Mouse (Mus musculus): ENCODE measurements around the gene Melk. TPM values are rescaled to one million over a fixed set of nuclear protein-coding genes. Genes with fewer than 3 reads are reported as not detected.

Melk gene
- polyA plus RNA-seq, 1 experiment from 2014 or later, result 3.3 TPM

GRCm38 (mm10) chr4:44267437-44267836, 33.2 kb upstream of the Melk start:
- 82% methylated on average over 6 of the region's 6 CpGs for whole genome bisulfite sequencing
- H3K4me3 ChIP-seq (ENCODE audit: low read depth, low read length), result no peak overlapping the region
- no peak overlapping the region for H3K27ac ChIP-seq (ENCODE audit: low read depth, low read length)
- no peaks in the 10 kb centered on the region for H3K4me1 ChIP-seq (ENCODE audit: control insufficient read depth, insufficient read depth, low read length)
- H3K27me3 ChIP-seq (ENCODE audit: control insufficient read depth, insufficient read depth, low read length), result no peaks in the 10 kb centered on the region
- no peak for ATAC-seq (ENCODE audit: low read depth)
- no peaks in the 10 kb centered on the region for H3K36me3 ChIP-seq (ENCODE audit: control insufficient read depth, insufficient read depth, low read length)
- H3K4me2 ChIP-seq (ENCODE audit: low read depth, low read length), result no peak overlapping the region
- H3K9me3 ChIP-seq (ENCODE audit: control insufficient read depth, low read length), result no peaks in the 10 kb centered on the region
- H3K9ac ChIP-seq (replicated peaks; ENCODE audit: low read depth, low read length), result no peak overlapping the region

DNA sequence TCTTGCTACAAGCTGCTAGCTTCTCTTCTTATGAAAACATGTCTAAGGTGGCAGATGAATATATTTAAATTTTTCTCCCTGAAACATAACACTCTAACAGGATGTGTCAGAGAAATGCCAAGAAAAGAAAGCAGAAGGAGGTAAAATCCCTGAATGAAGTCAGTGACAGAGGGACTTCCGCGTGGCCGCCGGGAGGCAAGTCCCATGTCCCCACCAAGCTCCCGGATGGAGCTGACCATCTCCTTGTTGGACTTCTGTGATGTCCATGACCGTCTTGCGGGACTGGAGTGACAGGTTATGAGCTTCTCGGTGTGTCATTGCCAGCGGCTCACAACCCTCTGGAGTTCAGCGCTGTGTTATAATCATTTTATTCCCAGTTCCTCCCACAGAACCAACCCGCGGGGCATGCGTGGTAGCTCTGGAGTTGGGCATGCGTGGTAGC, 31.3 kb upstream of the Melk start:
- ATAC-seq (ENCODE audit: low read depth), result no peak
- Histone ChIP-seq H3K36me3 (ENCODE audit: control insufficient read depth, insufficient read depth, low read length) (no peaks in the 10 kb centered on the region), H3K4me1 (ENCODE audit: control insufficient read depth, insufficient read depth, low read length) (no peaks in the 10 kb centered on the region), H3K4me2 (ENCODE audit: low read depth, low read length) (no peak overlapping the region), H3K9ac (replicated peaks; ENCODE audit: low read depth, low read length) (no peak overlapping the region), H3K27me3 (ENCODE audit: control insufficient read depth, insufficient read depth, low read length) (no peaks in the 10 kb centered on the region), H3K27ac (ENCODE audit: low read depth, low read length) (no peak overlapping the region), H3K9me3 (ENCODE audit: control insufficient read depth, low read length) (no peaks in the 10 kb centered on the region), H3K4me3 (ENCODE audit: low read depth, low read length) (no peak overlapping the region)
- WGBS, result 96% methylated on average over 14 of the region's 14 CpGs

GRCm38 (mm10) chr4:44271134-44271533, 29.5 kb upstream of the Melk start:
- Histone ChIP-seq H3K4me2 (ENCODE audit: low read depth, low read length) (no peak overlapping the region), H3K4me3 (ENCODE audit: low read depth, low read length) (no peak overlapping the region), H3K27ac (ENCODE audit: low read depth, low read length) (no peak overlapping the region), H3K9ac (replicated peaks; ENCODE audit: low read depth, low read length) (no peak overlapping the region), H3K9me3 (ENCODE audit: control insufficient read depth, low read length) (no peaks in the 10 kb centered on the region), H3K27me3 (ENCODE audit: control insufficient read depth, insufficient read depth, low read length) (no peaks in the 10 kb centered on the region), H3K36me3 (ENCODE audit: control insufficient read depth, insufficient read depth, low read length) (no peaks in the 10 kb centered on the region), H3K4me1 (ENCODE audit: control insufficient read depth, insufficient read depth, low read length) (no peaks in the 10 kb centered on the region)
- WGBS, result 75% methylated on average over 5 of the region's 5 CpGs
- no peak for ATAC-seq (ENCODE audit: low read depth)

GRCm38 (mm10) chr4:44281597-44282265, 18.9 kb upstream of the Melk start:
- no peaks in the 10 kb centered on the region for H3K27me3 ChIP-seq (ENCODE audit: control insufficient read depth, insufficient read depth, low read length)
- WGBS, result 90% methylated on average over 7 of the region's 7 CpGs
- no peaks in the 10 kb centered on the region for H3K36me3 ChIP-seq (ENCODE audit: control insufficient read depth, insufficient read depth, low read length)
- H3K4me1 ChIP-seq (ENCODE audit: control insufficient read depth, insufficient read depth, low read length), result no peaks in the 10 kb centered on the region
- H3K4me3 ChIP-seq (ENCODE audit: low read depth, low read length), result no peak overlapping the region
- H3K4me2 ChIP-seq (ENCODE audit: low read depth, low read length), result no peak overlapping the region
- H3K9me3 ChIP-seq (ENCODE audit: control insufficient read depth, low read length), result no peaks in the 10 kb centered on the region
- no peak overlapping the region for H3K27ac ChIP-seq (ENCODE audit: low read depth, low read length)
- ATAC-seq (ENCODE audit: low read depth), result no peak
- no peak overlapping the region for H3K9ac ChIP-seq (replicated peaks; ENCODE audit: low read depth, low read length)

GRCm38 (mm10) chr4:44292534-44292933, 8.1 kb upstream of the Melk start:
- Histone ChIP-seq H3K9ac (replicated peaks; ENCODE audit: low read depth, low read length) (no peak overlapping the region), H3K27ac (ENCODE audit: low read depth, low read length) (no peak overlapping the region), H3K27me3 (ENCODE audit: control insufficient read depth, insufficient read depth, low read length) (no peaks in the 10 kb centered on the region), H3K36me3 (ENCODE audit: control insufficient read depth, insufficient read depth, low read length) (no peaks in the 10 kb centered on the region), H3K4me3 (ENCODE audit: low read depth, low read length) (no peak overlapping the region), H3K9me3 (ENCODE audit: control insufficient read depth, low read length) (no peaks in the 10 kb centered on the region), H3K4me2 (ENCODE audit: low read depth, low read length) (no peak overlapping the region), H3K4me1 (ENCODE audit: control insufficient read depth, insufficient read depth, low read length) (no peaks in the 10 kb centered on the region)
- peak; percentile 63 for ATAC-seq (ENCODE audit: low read depth)
- 13% methylated on average over 7 of the region's 7 CpGs for WGBS

DNA sequence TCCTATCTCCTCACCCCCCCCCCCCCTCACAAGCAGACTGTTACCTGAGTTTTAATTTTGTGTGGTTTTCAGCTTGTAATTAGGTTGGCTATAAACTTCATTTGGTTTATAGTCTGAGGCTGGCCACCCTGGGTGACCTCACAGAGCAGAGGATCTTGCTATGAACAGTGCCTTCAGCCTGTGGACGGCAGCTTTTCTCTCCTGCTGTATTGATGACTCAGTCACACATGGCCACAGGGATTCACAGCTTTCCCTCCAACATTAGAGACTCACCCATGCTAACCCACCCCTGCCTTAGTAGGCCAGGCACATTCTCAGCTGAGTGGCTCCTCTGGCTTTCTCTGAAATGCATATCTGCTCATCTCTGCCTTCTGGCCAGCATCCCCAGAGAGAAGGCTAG, 4.8 kb upstream of the Melk start:
- no peak overlapping the region for H3K9ac ChIP-seq (replicated peaks; ENCODE audit: low read depth, low read length)
- no peaks in the 10 kb centered on the region for H3K27me3 ChIP-seq (ENCODE audit: control insufficient read depth, insufficient read depth, low read length)
- H3K36me3 ChIP-seq (ENCODE audit: control insufficient read depth, insufficient read depth, low read length), result no peaks in the 10 kb centered on the region
- no peaks in the 10 kb centered on the region for H3K4me1 ChIP-seq (ENCODE audit: control insufficient read depth, insufficient read depth, low read length)
- H3K4me2 ChIP-seq (ENCODE audit: low read depth, low read length), result no peak overlapping the region
- no peak overlapping the region for H3K4me3 ChIP-seq (ENCODE audit: low read depth, low read length)
- no peaks in the 10 kb centered on the region for H3K9me3 ChIP-seq (ENCODE audit: control insufficient read depth, low read length)
- WGBS, result 29% methylated on average over 1 of the region's 1 CpGs
- no peak for ATAC-seq (ENCODE audit: low read depth)
- no peak overlapping the region for H3K27ac ChIP-seq (ENCODE audit: low read depth, low read length)

GRCm38 (mm10) chr4:44306585-44306984, 5.9 kb downstream of the Melk start:
- Histone ChIP-seq H3K27me3 (ENCODE audit: control insufficient read depth, insufficient read depth, low read length) (no peaks in the 10 kb centered on the region), H3K4me1 (ENCODE audit: control insufficient read depth, insufficient read depth, low read length) (no peaks in the 10 kb centered on the region), H3K4me2 (ENCODE audit: low read depth, low read length) (no peak overlapping the region), H3K27ac (ENCODE audit: low read depth, low read length) (no peak overlapping the region), H3K9ac (replicated peaks; ENCODE audit: low read depth, low read length) (no peak overlapping the region), H3K4me3 (ENCODE audit: low read depth, low read length) (no peak overlapping the region), H3K9me3 (ENCODE audit: control insufficient read depth, low read length) (no peaks in the 10 kb centered on the region), H3K36me3 (ENCODE audit: control insufficient read depth, insufficient read depth, low read length) (no peaks in the 10 kb centered on the region)
- WGBS, result 95% methylated on average over 7 of the region's 7 CpGs
- no peak for ATAC-seq (ENCODE audit: low read depth)

- H3K27me3 ChIP-seq (ENCODE audit: control insufficient read depth, insufficient read depth, low read length), result no peaks in the 10 kb centered on the region
- no peak for ATAC-seq (ENCODE audit: low read depth)
- no peak overlapping the region for H3K27ac ChIP-seq (ENCODE audit: low read depth, low read length)
- no peak overlapping the region for H3K4me3 ChIP-seq (ENCODE audit: low read depth, low read length)
- H3K36me3 ChIP-seq (ENCODE audit: control insufficient read depth, insufficient read depth, low read length), result no peaks in the 10 kb centered on the region
- WGBS, result 85% methylated on average over 4 of the region's 4 CpGs
- no peak overlapping the region for H3K4me2 ChIP-seq (ENCODE audit: low read depth, low read length)
- no peak overlapping the region for H3K9ac ChIP-seq (replicated peaks; ENCODE audit: low read depth, low read length)
- no peaks in the 10 kb centered on the region for H3K9me3 ChIP-seq (ENCODE audit: control insufficient read depth, low read length)
- no peaks in the 10 kb centered on the region for H3K4me1 ChIP-seq (ENCODE audit: control insufficient read depth, insufficient read depth, low read length)
These were observed 9.8 kb downstream of the Melk start for GRCm38 (mm10) chr4:44310429-44310828.

GRCm38 (mm10) chr4:44310911-44311310, 10.2 kb downstream of the Melk start:
- no peak overlapping the region for H3K27ac ChIP-seq (ENCODE audit: low read depth, low read length)
- no peak overlapping the region for H3K4me2 ChIP-seq (ENCODE audit: low read depth, low read length)
- H3K9ac ChIP-seq (replicated peaks; ENCODE audit: low read depth, low read length), result no peak overlapping the region
- no peaks in the 10 kb centered on the region for H3K27me3 ChIP-seq (ENCODE audit: control insufficient read depth, insufficient read depth, low read length)
- WGBS, result 91% methylated on average over 4 of the region's 4 CpGs
- H3K36me3 ChIP-seq (ENCODE audit: control insufficient read depth, insufficient read depth, low read length), result no peaks in the 10 kb centered on the region
- H3K4me1 ChIP-seq (ENCODE audit: control insufficient read depth, insufficient read depth, low read length), result no peaks in the 10 kb centered on the region
- no peaks in the 10 kb centered on the region for H3K9me3 ChIP-seq (ENCODE audit: control insufficient read depth, low read length)
- no peak overlapping the region for H3K4me3 ChIP-seq (ENCODE audit: low read depth, low read length)
- no peak for ATAC-seq (ENCODE audit: low read depth)
